Mouse (Mus musculus) monocyte, adult 2 months (primary cell): ENCODE measurements around the gene Kiss1r.
A peak's percentile ranks its signal among the peaks of the same experiment; 100 is the strongest.

Experiments used
- DNase-seq, 2 experiments: peaks; one replicate each; pipeline ENCODE4 v3.0.0; 2022; ENCODE audit warnings: low spot score in 2 of 2, low read depth in 1 of 2

Kiss1r gene

DNA sequence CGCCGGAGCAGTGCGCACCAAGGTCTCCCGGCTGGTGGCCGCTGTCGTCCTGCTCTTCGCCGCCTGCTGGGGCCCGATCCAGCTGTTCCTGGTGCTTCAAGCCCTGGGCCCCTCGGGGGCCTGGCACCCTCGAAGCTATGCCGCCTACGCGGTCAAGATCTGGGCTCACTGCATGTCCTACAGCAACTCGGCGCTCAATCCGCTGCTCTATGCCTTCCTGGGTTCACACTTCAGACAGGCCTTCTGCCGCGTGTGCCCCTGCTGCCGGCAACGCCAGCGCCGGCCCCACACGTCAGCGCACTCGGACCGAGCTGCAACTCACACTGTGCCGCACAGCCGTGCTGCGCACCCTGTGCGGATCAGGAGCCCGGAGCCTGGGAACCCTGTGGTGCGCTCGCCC, 4.8 kb downstream of the Kiss1r start:
- no peak for DNase-seq

DNA sequence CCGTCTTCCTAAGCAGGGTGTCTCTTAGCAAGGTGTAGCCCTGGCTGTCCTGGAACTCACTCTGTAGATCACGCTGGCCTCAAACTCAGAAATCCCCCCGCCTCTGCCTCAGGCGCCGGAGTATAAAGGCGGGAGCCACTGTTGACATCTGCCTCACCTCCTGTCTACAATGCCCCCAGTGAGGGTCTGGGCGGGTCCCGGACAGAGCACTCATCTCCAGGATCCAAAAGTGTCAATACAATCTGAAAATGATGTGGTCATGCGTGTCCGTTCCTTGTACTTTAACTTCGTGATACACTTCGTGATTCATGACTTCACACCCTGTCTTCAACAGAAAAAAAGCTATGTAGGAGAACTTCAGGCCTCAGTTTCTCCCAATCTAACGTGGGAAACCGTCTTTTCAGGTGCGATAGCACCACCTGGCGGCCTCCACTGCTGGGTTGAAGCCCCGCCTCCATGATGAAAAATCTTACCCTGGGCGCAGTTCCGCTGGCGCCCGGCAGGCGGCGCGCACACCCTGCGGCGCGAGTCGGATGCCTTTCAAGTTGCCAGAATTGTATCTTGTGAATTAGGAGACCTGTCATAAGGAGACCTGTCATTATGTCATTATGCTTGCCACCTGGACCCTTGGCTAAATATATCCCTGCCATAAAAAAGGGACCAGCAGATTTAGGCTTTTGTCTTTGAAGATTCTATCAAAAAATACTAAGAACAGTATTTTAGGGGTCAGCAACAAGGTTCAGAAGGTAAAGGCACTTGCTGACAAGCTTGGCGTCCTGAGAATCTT, 8.4 kb downstream of the Kiss1r start:
- peak; percentile 76 to 90 for DNase-seq

DNA sequence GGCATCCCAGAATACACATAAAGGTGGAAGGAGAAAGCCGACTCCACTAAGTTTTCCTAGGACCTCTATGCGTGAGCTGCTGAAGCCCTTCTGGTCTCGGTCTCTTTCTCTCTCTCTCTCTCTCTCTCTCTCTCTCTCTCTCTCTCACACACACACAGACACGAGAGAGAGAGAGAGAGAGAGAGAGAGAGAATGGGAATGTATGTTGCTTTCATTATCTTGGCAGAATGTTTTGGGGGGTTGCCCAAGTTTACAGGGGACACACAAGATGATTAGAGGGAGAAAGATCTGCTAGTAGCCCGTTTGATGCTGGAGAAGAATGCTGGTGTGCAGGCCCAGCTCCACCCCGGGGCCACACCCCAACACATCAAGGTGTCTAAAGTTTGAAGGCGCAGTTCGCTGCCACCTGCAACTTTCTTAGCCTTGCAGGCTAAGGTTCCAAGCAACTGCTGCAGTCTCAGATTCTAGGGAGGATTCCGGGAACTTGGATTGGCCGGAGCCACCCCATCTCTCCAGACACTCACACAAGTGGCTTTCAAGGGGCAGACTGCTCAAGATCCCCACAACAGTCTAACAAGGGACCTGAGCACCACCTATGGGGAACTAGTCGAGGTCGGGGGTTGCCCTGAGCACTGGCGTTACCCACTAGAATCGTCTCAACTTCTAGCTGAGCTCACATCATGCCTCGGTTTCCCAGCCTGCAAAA, 9.2 kb downstream of the Kiss1r start:
- no peak for DNase-seq

DNA sequence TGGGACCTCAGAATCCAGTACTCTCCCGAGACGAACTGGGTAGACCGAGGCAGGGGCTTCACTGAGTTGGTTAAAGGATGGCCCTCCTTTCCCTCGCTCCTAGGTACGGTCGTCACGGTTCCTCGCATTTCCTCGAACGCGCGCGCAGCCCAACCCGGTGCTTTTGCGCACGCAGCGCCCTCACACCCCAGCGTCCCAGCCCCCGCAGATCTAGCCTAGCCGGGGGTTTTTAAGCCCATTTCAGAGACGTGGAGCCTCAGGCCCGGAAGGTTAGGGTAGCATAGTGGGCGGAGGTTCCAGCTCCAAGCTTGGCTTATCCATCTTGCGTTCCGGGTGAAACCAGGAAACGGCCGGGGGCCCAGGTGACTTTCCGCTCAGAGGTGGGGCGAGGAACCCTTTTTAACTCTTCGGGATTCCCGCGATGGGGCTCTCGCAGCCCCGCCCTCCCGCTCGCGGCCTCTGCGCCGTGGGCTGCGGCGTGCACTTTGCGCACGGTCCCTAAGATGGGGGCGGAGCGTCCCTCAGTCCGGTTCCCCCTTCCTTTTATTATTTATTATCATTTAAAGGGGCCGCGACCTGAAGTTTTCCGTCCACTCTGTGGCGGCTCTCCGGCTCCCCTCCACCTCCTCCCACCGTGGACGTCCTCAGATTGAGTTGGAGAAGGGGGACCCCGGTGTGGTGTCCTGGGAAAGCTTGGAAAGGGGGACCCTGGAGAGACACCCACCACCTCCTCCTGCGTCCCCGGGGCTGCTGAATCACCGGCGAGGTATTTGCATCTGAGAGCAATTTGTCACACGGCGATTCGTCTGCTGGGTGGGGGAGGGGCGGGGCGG, 9.9 kb downstream of the Kiss1r start, which contains the start of gene Arid3a:
Gene Arid3a (plus strand): TSS at position 553 of the 833 bp plus-strand sequence.
- DNase-seq: peak; percentile 59 to 78

DNA sequence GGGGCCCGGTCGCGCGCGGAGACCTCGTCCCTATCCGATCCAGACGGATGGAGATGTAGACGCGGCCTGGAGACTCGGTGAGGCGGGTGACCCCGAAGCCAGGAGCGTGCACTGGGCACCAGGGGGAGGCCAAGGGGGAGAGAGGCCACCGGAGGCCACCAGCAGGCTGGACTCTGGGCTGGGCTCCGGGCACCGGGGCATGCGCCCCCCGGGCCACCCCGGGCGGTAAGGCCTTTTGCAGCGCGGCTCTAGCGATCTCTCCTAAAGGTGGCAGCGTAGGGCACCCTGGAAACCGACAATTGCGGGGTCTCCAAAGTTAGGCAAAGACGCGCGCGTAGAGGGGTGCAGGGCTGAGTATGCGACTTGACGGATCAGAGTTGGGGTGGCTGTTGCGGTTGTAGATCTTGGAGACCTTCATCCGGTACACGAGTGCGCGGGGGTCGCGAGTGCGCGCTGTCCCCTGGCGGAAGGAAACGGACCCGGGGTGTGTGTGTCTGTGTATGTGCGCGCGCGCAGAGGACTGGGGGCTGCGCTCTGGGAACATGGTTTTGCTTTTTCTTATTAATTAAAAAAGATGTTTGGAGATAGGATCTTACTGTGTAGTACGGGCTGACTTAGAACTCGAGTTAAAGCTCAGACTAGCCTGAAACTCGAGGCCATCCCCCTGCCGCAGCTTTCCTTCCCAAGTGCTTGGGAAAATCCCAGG, 10.7 kb downstream of the Kiss1r start:
- DNase-seq: no peak

DNA sequence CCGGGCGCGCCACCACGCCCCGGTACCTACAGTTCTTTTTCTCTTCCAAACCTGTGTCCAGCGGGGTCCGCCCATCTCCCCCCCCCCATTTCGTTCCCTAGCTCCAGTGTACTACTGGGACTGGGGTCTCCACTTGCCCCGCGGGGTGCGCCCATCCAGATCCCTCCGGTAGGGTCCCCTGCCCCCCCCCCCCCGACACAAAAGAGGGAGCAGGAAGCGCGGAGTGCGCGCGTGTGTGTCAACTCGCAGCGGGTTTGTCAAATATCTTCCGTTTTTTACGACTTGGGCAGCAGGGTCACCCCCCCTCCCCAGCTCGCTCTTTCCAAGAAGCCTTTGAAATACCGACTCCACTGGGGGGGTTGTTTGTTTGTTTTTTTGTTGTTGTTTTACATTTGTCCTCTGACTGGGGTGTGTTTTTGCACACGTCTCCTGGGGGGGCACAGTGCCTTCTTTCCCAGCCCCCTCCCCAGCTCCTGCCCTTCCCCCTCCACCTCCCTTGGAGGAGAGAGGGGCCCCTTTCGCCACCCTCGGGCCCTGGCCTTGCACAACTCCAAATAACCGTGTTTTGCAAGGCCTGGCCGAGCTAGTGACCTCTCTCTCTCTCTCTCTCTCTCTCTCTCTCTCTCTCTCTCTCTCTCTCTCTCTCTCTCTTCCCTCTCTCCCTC, 11.4 kb downstream of the Kiss1r start:
- DNase-seq: peak; percentile 34 to 50

DNA sequence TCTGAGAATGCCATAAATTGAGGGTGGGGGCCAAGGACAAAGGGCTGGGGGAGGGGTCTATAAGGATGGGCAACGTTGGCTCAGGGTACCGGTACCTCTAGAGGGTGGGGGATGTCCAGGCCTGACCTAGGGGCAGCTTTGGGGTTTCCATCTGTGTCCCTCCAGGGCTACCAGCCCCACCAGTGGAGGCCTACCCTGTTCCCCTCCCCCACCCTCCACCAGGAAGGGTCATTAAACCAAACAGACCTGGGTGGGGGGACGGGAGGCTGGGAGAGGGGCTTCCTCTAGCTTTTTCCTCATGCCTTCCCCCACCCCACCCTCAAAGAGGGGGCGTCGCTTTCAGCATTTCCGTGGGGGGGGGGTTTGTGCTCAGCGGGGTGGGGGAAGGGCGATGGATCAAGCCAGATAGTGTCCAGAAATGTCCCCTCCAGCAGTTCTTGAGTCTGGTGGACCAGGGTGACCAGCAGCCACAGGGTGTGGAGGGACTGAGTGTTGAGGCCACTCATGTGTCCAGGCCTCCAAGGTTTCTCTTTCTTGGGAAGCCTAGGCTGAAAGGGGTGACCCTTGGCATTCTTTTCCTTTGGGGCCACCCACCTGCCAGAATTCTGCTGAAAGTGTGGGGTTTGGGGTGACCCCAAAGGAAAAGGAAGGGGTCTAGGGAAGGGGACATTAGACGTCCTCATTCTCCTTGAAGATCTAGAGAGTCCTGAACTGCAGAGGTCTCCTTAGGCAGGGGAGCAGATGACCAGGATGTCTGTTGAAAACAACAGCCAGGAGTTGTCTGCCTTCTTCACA, 12.3 kb downstream of the Kiss1r start:
- no peak for DNase-seq

DNA sequence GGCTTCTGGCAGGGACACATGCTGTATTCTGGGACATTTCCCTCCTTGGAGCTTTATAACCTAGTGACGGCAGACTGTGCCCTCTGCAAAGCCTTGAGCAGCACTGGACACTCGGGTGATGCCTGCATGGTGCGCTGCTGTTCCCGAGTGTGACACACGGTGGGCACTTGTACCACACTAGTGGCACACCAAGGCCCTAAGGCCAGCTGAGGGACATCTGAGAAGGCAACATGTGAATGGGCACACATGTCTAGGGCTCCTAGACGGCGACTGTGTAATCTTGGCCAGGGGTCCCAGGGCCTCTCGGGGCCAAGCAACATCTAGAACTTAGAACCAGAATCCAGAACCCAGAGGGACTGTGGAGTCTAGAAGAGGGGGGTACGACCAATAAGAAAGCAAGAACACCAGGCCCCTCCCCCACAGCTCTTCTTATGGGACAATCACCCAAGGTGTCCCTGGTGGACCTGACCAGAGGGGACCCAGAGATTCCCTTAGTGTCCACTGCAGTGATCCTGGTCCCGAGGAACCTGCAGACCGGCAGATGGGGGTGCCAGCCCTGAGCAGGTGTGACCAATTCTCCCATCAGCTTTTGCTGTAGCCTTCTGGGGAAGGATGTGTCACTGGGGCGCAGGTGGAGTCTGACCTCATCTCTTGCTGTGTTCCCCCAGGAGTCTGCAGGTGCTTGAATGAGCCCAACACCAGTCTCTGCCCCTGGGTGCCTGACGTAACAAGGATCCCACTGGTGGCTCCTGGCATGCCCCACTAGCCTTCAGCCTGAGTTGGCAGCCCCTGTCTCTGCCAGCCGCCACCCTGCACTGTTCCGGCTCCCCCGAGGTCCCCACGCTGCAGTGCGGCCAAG, 13.4 kb downstream of the Kiss1r start:
- DNase-seq: no peak

DNA sequence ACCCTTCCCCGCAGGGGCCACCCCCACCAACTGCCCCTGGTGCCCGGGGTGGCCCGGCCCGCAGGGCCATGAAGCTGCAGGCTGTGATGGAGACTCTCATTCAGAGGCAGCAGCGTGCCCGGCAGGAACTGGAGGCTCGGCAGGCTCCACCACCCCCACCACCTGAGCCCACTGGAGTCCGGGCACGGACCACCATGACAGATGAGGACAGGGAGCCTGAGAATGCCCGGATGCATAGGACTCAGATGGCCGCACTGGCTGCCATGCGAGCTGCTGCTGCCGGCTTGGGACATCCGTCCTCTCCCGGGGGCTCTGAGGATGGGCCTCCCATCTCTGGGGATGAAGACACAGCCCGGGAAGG, 14.0 kb downstream of the Kiss1r start:
- no peak for DNase-seq

DNA sequence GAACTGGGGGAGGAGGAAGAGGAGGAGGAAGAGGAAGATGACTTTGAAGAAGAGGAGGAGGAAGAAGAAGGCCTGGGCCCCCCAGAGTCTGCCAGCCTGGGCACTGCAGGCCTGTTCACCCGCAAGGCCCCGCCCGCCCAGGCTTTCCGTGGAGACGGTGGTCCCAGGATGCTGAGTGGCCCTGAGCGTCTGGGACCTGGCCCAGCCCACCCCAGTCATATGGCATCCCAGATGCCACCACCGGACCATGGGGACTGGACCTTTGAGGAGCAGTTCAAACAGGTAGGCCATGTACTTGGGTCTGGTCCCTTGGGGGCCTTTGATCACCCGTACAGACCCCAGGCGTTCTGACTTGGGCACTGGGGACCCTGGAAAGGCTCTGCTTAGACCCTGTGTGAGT, 15.0 kb downstream of the Kiss1r start:
- no peak for DNase-seq

DNA sequence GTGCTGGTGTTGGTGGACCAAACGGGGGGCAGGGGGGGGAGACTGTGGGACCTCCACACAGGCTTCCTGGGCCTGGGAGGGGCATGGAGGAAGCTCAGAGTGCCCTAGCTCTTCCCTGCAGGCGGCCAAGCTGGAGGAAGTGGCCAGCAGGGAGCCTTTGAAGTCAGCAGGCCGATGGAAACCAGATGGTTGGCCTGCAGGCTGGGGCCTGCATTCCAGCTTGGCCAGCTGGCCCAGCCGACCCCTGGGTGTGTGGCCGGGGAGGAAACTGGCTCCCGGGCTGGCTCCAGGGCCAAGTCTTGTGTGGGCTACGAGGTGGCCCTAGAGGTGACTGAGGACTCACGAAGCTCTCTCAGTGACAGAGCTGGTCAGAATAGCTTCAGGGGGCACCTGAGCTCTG, 16.0 kb downstream of the Kiss1r start:
- no peak for DNase-seq

DNA sequence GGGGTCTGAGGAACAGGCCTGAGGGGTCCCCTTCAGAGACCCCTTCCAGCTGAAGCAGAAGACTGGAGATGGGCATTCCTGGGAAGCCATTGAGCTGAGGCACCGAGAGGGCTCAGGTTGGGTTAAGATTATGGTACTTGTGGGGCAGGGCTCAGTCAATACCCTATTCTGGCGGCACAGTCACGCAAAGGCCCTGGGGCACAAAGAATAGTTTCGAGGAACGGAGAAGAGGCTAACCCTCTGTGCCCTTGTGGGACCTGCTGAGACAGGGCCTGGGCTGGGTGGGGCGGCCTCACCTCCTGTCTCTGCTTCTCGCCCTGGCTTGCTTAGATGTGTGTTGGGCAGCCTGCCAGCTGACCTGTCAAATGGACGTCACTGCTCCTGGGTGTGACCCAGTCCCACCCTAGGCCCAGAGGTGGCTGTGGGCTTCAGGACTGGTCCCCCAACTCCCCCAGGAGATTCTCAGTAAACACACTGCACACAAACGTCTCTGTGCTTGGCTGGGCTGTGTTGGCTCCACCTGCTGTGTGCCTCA, 16.4 kb downstream of the Kiss1r start:
- DNase-seq: no peak

DNA sequence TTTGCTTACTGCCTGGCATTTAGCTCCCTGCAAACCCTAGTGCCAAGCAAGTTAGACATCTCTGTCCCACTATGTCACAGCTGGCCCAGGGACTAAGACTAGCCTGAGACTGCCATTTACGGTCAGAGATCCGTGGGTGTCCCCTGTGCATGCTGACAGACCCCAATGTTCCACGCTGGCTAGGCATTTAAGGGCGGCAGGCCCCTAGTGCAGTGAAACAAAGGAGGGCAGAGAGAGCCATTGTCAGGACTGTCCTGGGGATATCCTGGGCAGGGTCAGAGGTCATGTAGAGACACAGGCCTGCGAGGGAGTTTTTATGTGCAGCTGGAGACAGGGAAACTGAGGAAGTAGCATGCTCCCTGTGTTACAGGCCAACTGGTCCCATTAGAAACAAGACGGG, 17.1 kb downstream of the Kiss1r start:
- no peak for DNase-seq

DNA sequence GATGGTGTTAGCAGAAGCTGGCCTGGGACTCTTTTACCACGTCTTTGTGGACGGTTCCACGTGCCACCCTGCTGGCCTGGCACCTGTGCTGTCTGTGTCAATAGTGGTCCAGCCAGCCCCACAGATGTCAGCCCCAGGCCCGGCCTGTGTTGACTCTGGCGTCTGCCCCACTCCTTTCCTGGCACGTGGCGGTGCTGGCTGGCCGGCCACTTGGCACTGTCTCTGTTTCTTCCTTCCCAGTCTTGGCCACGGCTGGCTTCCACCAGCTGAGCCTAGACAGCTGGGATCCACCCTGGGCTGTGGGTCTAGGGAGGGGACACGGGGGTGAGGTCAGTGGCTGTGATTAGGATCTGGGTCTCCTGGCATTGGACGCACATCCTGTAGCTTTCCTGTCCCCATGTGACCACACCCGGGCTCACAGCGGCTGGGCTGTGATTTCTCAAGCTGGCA, 17.5 kb downstream of the Kiss1r start:
- no peak for DNase-seq

DNA sequence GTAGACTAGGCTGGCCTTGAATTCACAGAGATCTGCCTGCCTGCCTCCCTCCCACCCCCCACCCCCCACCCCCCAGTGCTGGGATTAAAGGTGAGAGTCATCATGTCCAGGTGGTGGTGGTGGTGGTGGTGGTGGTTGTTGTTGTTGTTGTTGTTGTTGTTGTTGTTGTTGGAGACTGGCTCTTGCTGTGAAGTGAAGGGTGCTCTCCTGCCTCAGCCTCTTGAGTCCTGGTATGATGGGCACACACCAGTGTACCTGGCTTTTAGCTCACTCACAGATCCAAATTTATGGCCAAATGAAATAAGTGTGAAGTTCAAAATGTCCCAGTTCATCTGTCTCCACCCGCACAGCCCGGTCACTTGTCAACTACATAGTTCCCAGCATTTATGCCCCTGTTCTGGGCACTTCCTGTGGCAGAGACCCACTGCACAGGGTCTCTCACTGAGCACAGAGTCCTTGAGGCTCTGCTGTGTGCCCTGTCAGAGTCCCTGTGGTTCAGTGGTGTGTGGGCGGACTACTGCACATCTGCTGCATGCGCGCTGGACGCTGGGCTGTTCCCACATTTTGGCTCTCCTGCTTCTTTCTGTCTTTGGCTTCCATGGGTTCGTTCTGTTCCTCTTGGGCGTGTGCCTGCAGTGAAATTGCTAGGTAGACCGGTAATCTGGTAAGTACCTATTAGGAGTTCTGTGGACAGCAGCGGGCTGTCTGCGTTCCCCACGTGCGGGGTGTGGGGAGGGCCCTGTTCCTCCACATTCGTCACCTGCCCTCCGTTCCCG, 18.2 kb downstream of the Kiss1r start:
- DNase-seq: no peak

DNA sequence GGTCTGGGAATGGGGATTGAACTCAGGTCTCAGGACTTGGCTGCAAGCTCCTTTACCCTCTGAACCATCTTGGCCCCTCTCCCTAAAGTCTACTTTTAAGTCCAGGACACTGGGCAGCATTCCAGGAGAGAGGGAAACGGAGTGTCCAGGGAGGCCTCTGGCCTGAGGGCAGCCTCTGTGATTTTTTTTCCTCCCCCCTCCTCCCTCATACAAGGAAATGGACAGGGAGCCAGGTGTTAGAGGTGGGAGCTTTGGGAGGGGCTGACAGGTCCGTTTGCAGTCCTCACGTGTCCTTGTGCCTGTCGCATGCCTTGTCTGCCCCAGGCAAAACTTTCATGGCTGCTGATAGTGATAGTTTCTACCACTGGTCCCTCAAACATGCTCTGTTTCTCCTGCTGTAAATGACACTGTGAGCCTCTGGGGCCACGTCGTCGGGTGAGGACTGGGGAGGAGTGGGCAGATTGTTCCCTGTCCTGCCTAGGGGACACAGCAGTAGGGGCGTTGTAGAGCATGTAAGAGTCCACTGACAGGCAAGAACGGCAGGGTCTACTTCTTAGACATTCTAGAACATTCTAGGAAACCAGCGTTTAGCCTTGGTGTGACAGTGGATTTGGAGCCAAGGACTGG, 19.6 kb downstream of the Kiss1r start:
- DNase-seq: no peak

DNA sequence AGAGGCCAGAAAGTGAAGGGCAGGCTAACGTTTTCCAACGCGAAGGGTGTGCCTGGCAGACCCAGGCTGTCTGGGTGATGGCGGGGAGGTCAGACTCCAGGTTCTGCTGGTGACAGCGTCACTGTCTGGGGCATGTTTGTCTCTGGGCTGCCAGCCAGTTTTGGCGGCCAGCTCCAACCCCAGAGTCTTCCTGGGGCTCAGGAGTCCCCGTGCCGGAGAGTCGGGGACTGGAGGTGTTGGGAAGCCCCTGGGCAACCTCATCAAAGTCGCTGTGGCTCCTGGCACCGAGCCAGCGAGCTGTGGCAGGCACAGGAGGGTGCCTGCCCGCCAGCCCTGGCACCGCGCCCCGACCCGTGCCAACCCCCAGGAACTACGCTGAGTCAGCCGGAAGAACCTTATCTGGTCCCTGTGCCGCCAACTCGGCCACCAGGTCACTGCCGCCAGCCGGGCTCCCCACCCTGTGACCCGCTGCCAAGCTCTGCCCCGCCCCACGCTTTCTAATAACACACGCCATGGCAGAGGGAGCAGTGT, 20.2 kb downstream of the Kiss1r start:
- DNase-seq: peak; percentile 59 to 66
